Mouse (Mus musculus): ENCODE data around the gene H2-M10.6. TPM values are rescaled to one million over a fixed set of nuclear protein-coding genes. Genes with fewer than 3 reads are reported as not detected.
"Not testable (repeated sequence)": the region's sequence is repeated elsewhere in the genome, so short reads cannot be mapped to it uniquely, and the experiment has no call there.

H2-M10.6 gene
- polyA plus RNA-seq (2015; fragmentation: Nextera tagmentation; extraction: Ambion mirVana) = not detected in 2 replicates

- Histone ChIP-seq H3K9me3 (replicated peaks; ENCODE audit: control insufficient read depth, low read length) (no peaks in the 10 kb centered on the region), H3K9ac (ENCODE audit: low read length) (no peak within 1 kb of the TSS), H3K27ac (ENCODE audit: low read length) (no peak within 1 kb of the TSS), H3K4me1 (ENCODE audit: control insufficient read depth, insufficient read depth, low read length) (no peaks in the 10 kb centered on the region), H3K4me3 (ENCODE audit: low read length) (no peak within 1 kb of the TSS), H3K27me3 (ENCODE audit: control insufficient read depth, insufficient read depth, low read length) (no peaks in the 10 kb centered on the region), H3K36me3 (ENCODE audit: control insufficient read depth, insufficient read depth) (no peaks in the 10 kb centered on the region), H3K4me2 (ENCODE audit: low read depth, low read length) (no peak within 1 kb of the TSS)
- ATAC-seq (replicated peaks; ENCODE audit: extremely low read depth, insufficient read depth, low FRiP score) = no peak
These were observed at the start of gene H2-M10.6 for GRCm38 (mm10) chr17:36811871-36812270. TSS of gene H2-M10.6 (plus strand) at chr17:36812171.

DNA sequence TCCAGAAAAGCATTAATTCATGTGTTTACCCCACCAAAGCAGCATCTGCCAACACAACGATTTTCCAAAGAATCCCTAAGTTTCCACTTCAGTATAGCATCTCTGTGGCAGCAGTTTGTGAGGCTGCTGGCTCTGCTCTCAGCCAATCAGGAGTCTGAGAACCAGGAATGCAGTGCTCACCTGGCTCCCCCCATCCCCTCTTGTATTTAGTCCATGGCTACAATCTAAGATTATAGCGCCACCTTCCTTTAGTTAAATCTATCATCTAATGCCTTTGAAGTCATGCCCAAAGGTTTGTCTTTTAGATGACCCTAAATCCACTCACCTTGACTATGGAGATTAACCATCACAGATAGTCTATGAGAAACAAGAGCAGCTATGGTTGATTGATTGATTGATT lies 48.2 kb upstream of the H2-M10.6 start:
- H3K27ac ChIP-seq (ENCODE audit: low read length) = no peak overlapping the region
- H3K27me3 ChIP-seq (ENCODE audit: control insufficient read depth, insufficient read depth, low read length) = no peaks in the 10 kb centered on the region
- no peak overlapping the region for H3K9ac ChIP-seq (ENCODE audit: low read length)
- H3K36me3 ChIP-seq (ENCODE audit: control insufficient read depth, insufficient read depth) = no peaks in the 10 kb centered on the region
- H3K9me3 ChIP-seq (replicated peaks; ENCODE audit: control insufficient read depth, low read length) = no peaks in the 10 kb centered on the region
- no peak overlapping the region for H3K4me2 ChIP-seq (ENCODE audit: low read depth, low read length)
- ATAC-seq (replicated peaks; ENCODE audit: extremely low read depth, insufficient read depth, low FRiP score) = no peak
- no peak overlapping the region for H3K4me3 ChIP-seq (ENCODE audit: low read length)
- no peaks in the 10 kb centered on the region for H3K4me1 ChIP-seq (ENCODE audit: control insufficient read depth, insufficient read depth, low read length)
- WGBS = 47% methylated on average over 2 of the region's 2 CpGs

- not testable (repeated sequence) for H3K27ac ChIP-seq (ENCODE audit: low read length); ATAC-seq (replicated peaks; ENCODE audit: extremely low read depth, insufficient read depth, low FRiP score); H3K4me2 ChIP-seq (ENCODE audit: low read depth, low read length); H3K9ac ChIP-seq (ENCODE audit: low read length); H3K4me1 ChIP-seq (ENCODE audit: control insufficient read depth, insufficient read depth, low read length); H3K4me3 ChIP-seq (ENCODE audit: low read length); H3K27me3 ChIP-seq (ENCODE audit: control insufficient read depth, insufficient read depth, low read length); H3K9me3 ChIP-seq (replicated peaks; ENCODE audit: control insufficient read depth, low read length); H3K36me3 ChIP-seq (ENCODE audit: control insufficient read depth, insufficient read depth)
- WGBS = 24% methylated on average over 2 of the region's 2 CpGs
These were observed 47.7 kb upstream of the H2-M10.6 start for GRCm38 (mm10) chr17:36764244-36764643.

DNA sequence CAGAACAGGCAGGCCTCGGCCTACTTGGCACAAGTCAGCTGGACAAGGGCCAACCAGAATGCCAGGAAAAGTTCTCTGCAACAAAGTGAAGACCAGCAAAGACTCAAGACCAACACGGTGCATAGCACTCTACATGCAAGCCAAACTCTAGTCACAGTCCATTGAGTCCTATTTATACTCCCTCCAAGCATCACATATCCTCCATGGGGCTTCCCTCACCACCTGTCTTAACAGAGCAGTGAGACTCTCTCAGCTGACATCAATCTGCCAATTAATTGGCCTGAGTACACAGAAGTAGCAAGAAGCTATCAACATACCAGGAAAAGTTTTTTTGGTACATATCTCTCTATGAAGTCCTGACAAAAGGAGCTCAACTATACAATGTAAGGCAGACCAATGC lies 46.6 kb upstream of the H2-M10.6 start:
- WGBS = 49% methylated on average over 2 of the region's 2 CpGs
- H3K9ac ChIP-seq (ENCODE audit: low read length); H3K27ac ChIP-seq (ENCODE audit: low read length); H3K36me3 ChIP-seq (ENCODE audit: control insufficient read depth, insufficient read depth); H3K9me3 ChIP-seq (replicated peaks; ENCODE audit: control insufficient read depth, low read length); H3K4me3 ChIP-seq (ENCODE audit: low read length); H3K27me3 ChIP-seq (ENCODE audit: control insufficient read depth, insufficient read depth, low read length); H3K4me1 ChIP-seq (ENCODE audit: control insufficient read depth, insufficient read depth, low read length); ATAC-seq (replicated peaks; ENCODE audit: extremely low read depth, insufficient read depth, low FRiP score); H3K4me2 ChIP-seq (ENCODE audit: low read depth, low read length): not testable (repeated sequence)

DNA sequence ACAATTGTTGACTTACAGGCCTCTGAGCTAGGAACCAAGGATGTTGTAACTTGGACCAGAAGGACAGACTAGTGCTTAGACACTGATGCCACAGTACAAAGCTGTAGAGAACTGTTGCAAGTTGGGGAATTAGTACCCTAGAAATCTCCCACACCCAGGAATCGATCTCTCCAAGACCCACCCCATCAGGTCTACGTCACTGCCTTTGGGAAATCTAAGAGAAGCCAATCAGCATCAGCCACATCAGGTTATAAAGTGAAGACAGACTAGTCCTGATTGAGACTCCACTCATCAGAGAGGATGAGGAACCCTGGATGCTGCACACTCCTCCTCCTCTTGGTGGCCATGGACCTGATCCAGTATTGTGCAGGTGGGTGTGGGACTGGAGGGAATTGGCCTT lies 39.4 kb upstream of the H2-M10.6 start, which contains the start of gene H2-M10.5:
Gene H2-M10.5, plus strand, starts transcription at position 301 of the 400 bp plus-strand sequence.
- ATAC-seq (replicated peaks; ENCODE audit: extremely low read depth, insufficient read depth, low FRiP score); H3K4me3 ChIP-seq (ENCODE audit: low read length); H3K27me3 ChIP-seq (ENCODE audit: control insufficient read depth, insufficient read depth, low read length); H3K4me2 ChIP-seq (ENCODE audit: low read depth, low read length); H3K36me3 ChIP-seq (ENCODE audit: control insufficient read depth, insufficient read depth); H3K9me3 ChIP-seq (replicated peaks; ENCODE audit: control insufficient read depth, low read length); H3K27ac ChIP-seq (ENCODE audit: low read length); H3K9ac ChIP-seq (ENCODE audit: low read length); H3K4me1 ChIP-seq (ENCODE audit: control insufficient read depth, insufficient read depth, low read length): not testable (repeated sequence)
- 90% methylated on average over 2 of the region's 2 CpGs for WGBS

GRCm38 (mm10) chr17:36781533-36781932 lies 30.4 kb upstream of the H2-M10.6 start:
- Histone ChIP-seq H3K4me3 (ENCODE audit: low read length) (no peak overlapping the region), H3K4me1 (ENCODE audit: control insufficient read depth, insufficient read depth, low read length) (no peaks in the 10 kb centered on the region), H3K27ac (ENCODE audit: low read length) (no peak overlapping the region), H3K27me3 (ENCODE audit: control insufficient read depth, insufficient read depth, low read length) (no peaks in the 10 kb centered on the region), H3K9ac (ENCODE audit: low read length) (no peak overlapping the region), H3K36me3 (ENCODE audit: control insufficient read depth, insufficient read depth) (no peaks in the 10 kb centered on the region), H3K9me3 (replicated peaks; ENCODE audit: control insufficient read depth, low read length) (no peaks in the 10 kb centered on the region), H3K4me2 (ENCODE audit: low read depth, low read length) (no peak overlapping the region)
- WGBS = 46% methylated on average over 3 of the region's 3 CpGs
- ATAC-seq (replicated peaks; ENCODE audit: extremely low read depth, insufficient read depth, low FRiP score) = peak; percentile 60; the same call in 1 of the 2 replicates

GRCm38 (mm10) chr17:36786483-36786886 lies 25.5 kb upstream of the H2-M10.6 start:
- WGBS = 37% methylated on average over 1 of the region's 1 CpGs
- not testable (repeated sequence) for H3K27ac ChIP-seq (ENCODE audit: low read length); H3K4me1 ChIP-seq (ENCODE audit: control insufficient read depth, insufficient read depth, low read length); H3K4me3 ChIP-seq (ENCODE audit: low read length); H3K27me3 ChIP-seq (ENCODE audit: control insufficient read depth, insufficient read depth, low read length); ATAC-seq (replicated peaks; ENCODE audit: extremely low read depth, insufficient read depth, low FRiP score); H3K9ac ChIP-seq (ENCODE audit: low read length); H3K36me3 ChIP-seq (ENCODE audit: control insufficient read depth, insufficient read depth); H3K4me2 ChIP-seq (ENCODE audit: low read depth, low read length); H3K9me3 ChIP-seq (replicated peaks; ENCODE audit: control insufficient read depth, low read length)

DNA sequence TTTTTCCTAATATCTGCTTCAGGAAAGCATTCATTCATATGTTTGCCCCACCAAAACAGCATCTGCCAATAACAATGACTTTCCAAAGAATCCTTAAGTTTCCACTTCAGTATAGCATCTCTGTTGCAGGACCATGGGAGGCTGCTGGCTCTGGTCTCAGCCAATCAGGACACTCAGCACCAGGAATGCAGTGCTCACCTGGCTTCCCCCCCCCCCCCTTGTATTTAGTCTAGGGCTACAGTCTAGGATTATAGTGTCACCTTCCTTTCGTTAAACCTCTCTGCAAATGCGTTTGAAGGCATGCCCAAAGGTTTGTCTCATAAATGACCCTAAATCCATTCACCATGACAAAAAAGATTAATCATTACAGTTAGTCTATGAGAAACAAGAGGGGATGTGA lies 23.6 kb upstream of the H2-M10.6 start:
- Histone ChIP-seq H3K4me1 (ENCODE audit: control insufficient read depth, insufficient read depth, low read length) (no peaks in the 10 kb centered on the region), H3K36me3 (ENCODE audit: control insufficient read depth, insufficient read depth) (no peaks in the 10 kb centered on the region), H3K27ac (ENCODE audit: low read length) (no peak overlapping the region), H3K9ac (ENCODE audit: low read length) (no peak overlapping the region), H3K9me3 (replicated peaks; ENCODE audit: control insufficient read depth, low read length) (no peaks in the 10 kb centered on the region), H3K27me3 (ENCODE audit: control insufficient read depth, insufficient read depth, low read length) (no peaks in the 10 kb centered on the region; the same call in 1 of the 2 replicates), H3K4me3 (ENCODE audit: low read length) (no peak overlapping the region), H3K4me2 (ENCODE audit: low read depth, low read length) (no peak overlapping the region)
- 87% methylated on average over 2 of the region's 2 CpGs for WGBS
- ATAC-seq (replicated peaks; ENCODE audit: extremely low read depth, insufficient read depth, low FRiP score) = no peak

GRCm38 (mm10) chr17:36788801-36789200 lies 23.2 kb upstream of the H2-M10.6 start:
- not testable (repeated sequence) for ATAC-seq (replicated peaks; ENCODE audit: extremely low read depth, insufficient read depth, low FRiP score); H3K36me3 ChIP-seq (ENCODE audit: control insufficient read depth, insufficient read depth); H3K9me3 ChIP-seq (replicated peaks; ENCODE audit: control insufficient read depth, low read length); H3K9ac ChIP-seq (ENCODE audit: low read length); H3K27ac ChIP-seq (ENCODE audit: low read length); H3K4me1 ChIP-seq (ENCODE audit: control insufficient read depth, insufficient read depth, low read length); H3K27me3 ChIP-seq (ENCODE audit: control insufficient read depth, insufficient read depth, low read length); H3K4me3 ChIP-seq (ENCODE audit: low read length); H3K4me2 ChIP-seq (ENCODE audit: low read depth, low read length)

DNA sequence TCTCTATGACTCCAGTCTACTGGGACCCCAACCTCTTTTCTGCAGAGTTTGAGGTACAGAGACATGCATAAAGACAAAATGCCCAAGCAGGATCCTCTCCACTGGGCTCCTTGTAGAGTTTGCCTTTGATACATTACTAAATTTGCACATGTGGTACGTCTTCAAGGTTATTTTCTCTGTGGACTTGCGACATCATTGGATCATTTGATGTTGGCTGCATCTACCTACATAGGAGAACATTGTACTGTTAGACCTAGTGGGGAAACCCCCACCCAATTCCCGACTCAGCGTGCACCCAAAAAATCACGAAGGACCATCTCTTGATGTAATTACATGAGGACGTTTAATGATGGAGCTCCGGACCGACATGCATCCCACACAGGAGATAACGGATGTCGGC lies 12.5 kb upstream of the H2-M10.6 start:
- H3K4me2 ChIP-seq (ENCODE audit: low read depth, low read length) = no peak overlapping the region
- no peaks in the 10 kb centered on the region for H3K4me1 ChIP-seq (ENCODE audit: control insufficient read depth, insufficient read depth, low read length)
- H3K4me3 ChIP-seq (ENCODE audit: low read length) = no peak overlapping the region
- no peak overlapping the region for H3K9ac ChIP-seq (ENCODE audit: low read length)
- H3K27ac ChIP-seq (ENCODE audit: low read length) = no peak overlapping the region
- 72% methylated on average over 10 of the region's 10 CpGs for WGBS
- ATAC-seq (replicated peaks; ENCODE audit: extremely low read depth, insufficient read depth, low FRiP score) = no peak
- H3K9me3 ChIP-seq (replicated peaks; ENCODE audit: control insufficient read depth, low read length) = no peaks in the 10 kb centered on the region
- no peaks in the 10 kb centered on the region for H3K27me3 ChIP-seq (ENCODE audit: control insufficient read depth, insufficient read depth, low read length)
- no peaks in the 10 kb centered on the region for H3K36me3 ChIP-seq (ENCODE audit: control insufficient read depth, insufficient read depth)
